Mouse (Mus musculus) kidney, postnatal 25 days (tissue): Measurements from ENCODE around the gene Tcea2.

Source experiments
- DNase-seq, 2 experiments: peaks; one replicate each; pipeline ENCODE4 v3.0.0; 2021; ENCODE audit warnings: mixed read lengths in 2 of 2

The Tcea2 gene

GRCm38 (mm10) chr2:181679951-181680715 lies at the start of gene Tcea2:
Gene Tcea2, plus strand, starts transcription at chr2:181680310.
- DNase-seq, result peak; percentile 70 to 92

GRCm38 (mm10) chr2:181632624-181633023 lies 47.5 kb upstream of the Tcea2 start:
- DNase-seq, result no peak

GRCm38 (mm10) chr2:181635865-181636264 lies 44.2 kb upstream of the Tcea2 start:
- DNase-seq, result no peak

DNA sequence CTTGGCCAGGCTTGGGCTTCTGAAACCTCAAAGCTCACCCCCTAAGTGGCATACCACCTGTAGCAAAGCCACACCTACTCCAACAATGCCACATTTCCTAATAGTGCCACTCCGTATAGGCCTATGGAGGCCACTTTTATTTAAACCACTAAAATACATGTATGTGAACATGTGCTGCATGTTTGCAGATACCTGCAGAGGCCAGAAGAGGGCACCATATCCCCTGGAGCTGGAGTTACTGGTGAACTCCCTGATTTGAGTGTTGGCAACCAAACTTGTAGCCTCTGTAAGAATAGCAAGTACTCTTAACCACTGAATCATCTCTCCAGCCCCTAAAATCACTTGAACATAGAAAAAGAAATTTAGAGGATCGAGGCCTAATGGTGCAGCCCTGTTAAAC lies 35.7 kb upstream of the Tcea2 start:
- peak; percentile 61 to 64 for DNase-seq

GRCm38 (mm10) chr2:181645666-181646065 lies 34.4 kb upstream of the Tcea2 start:
- no peak for DNase-seq

DNA sequence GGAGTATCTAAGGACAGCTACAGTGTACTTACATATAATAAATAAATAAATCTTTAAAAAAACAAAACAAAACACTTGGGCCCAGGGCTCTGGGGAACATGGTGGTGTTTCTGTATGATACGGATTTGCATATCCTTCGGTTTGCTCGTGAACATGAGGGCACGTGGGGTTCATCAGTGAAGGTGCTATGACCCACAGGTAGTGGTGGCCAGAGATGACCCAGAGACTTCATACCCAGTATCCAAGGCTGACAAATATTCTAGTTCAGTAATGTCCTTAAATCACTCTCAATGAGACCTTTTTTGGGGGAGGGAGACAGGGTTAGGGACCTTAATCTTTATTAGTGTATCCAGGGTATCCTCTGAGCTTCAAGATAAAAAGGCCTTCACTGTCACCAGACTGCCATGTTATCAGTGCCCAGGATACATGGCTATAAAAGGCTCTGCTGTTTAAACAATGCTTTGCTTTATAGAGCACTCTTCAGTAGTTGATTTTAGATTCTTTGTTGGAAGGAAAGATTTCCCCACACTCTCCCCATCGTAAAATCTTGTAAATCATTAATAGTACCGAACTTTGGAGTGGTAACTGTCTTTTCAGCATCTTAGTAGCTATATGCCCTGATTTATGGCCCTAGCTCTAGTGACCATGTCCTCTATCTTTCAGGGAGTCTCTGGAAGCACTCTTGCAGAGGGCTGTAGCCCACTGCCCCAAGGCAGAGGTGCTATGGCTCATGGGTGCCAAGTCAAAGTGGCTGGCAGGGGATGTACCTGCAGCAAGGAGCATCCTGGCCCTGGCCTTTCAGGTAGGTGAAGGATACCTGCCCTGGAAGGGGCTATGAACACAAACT lies 33.3 kb upstream of the Tcea2 start:
- DNase-seq, result no peak

DNA sequence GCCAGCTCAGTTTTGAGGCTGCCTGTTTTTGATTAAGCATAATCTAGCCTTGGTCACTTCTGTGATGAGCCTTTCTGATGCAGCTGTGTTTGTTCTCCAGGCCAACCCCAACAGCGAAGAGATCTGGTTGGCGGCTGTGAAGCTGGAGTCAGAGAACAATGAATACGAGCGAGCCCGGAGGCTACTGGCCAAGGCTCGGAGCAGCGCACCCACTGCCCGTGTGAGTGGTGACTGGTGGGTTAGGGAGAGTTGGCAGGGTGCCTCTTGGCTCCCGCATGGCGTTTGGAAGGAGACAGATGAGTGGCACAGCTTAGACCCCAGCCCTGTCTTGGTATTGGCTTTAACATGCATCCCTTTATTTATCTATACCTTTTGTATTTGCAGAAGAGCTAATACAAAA lies 31.2 kb upstream of the Tcea2 start:
- DNase-seq, result no peak

DNA sequence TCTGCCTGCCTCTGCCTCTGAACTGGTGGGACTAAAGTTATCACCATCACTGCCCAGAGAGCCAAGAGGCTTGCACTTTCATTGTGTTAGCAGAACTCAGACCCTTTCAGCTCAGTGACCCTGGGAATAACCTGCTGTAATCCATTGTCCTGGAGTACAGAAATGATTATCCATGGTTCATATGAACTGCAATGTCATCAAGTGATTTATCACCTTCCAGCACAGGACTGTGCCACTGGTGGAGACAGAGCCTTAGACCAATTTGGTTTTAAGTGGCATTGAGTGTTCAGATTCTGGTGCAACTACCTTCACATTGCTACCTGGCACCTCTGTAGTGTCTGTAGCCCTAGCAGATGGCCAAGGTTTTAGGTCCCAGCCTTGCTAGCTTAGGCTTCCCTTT lies 27.0 kb upstream of the Tcea2 start:
- no peak for DNase-seq

GRCm38 (mm10) chr2:181653523-181653922 lies 26.6 kb upstream of the Tcea2 start:
- no peak for DNase-seq

DNA sequence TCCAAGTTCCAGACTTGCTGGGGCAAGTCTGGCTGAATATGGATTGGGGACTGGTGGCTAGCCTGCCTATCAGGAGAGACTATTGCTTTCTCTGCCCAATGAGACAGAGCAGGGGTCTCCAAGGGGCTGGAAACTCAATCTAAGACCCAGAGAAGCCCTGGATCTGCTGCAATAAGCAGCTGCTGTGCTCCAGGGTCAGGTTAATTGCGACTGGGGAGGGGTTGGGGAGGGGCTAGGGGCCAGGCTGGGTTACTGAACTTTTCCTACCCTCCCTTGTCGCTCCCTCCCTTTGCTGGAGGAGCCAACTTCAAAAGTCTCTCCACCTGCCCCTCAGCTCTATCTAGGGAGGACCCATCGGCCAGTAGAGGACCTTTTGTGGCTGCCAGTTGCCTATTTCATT lies 23.4 kb upstream of the Tcea2 start, which contains the start of gene Gm29797:
Gene Gm29797 (plus strand): TSS at position 301 of the 400 bp plus-strand sequence.
- no peak for DNase-seq

DNA sequence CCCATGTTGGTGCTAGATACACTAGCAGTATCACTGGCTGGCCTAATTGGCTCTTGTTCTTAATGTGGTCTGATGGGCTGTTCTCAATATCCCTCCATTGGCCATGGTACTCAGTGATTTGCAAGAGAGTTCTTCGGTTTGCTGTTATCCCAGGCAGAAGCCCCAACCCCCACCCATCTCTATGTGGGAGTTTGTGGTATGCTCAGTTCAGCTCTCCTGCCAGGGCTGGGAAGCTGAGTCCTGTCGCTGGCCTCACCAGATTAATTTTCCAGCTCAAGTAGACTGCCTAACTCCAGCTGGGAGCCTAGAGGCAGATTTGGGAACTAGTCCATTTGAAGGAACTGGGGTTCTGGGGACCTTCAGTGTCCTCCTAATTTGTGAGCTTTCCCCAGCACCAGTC lies 22.7 kb upstream of the Tcea2 start:
- DNase-seq, result no peak

DNA sequence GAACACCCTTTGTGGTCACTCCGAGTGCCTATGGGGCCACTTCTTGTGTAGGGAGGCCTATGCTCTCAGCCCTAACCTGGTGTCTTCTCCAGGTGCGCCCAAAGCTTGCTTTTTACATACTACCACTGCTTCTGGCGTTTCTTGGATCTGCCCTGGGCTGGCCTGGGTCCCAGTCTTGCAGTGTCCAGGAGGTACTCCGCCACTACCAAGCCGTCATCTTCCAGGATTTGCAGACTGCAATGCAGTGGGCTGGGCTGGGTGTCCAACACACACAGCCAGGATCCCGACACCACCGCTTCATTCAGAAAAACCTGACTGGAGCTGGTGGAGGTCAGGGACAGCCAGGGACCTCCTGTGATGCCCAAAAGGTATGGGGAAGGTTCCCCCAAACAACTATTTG lies 21.6 kb upstream of the Tcea2 start:
- DNase-seq, result no peak

GRCm38 (mm10) chr2:181658930-181659555 lies 21.1 kb upstream of the Tcea2 start:
- peak; percentile 79 to 83 for DNase-seq

DNA sequence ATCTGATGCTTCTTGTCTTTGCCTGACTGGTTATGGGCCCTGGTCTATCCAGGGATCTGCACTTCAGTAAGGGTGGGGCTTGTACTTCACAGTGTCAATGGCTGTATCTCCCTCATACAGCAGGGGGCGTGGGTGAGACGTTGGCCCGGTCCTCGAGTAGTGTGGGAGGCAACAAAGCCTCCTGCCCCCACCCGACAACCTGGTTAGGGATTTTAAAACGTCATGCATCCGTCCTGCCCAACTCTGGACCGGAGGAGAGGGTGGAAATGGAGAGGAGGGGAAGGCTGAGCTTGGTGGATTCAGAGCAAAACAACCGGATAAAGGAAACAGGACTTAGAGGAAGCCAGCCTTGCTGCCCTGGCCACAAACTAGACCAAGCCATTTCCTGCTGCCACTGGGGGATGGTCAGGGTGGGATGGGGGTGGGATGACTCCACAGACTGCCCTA lies 20.5 kb upstream of the Tcea2 start:
- peak; percentile 91 to 92 for DNase-seq

DNA sequence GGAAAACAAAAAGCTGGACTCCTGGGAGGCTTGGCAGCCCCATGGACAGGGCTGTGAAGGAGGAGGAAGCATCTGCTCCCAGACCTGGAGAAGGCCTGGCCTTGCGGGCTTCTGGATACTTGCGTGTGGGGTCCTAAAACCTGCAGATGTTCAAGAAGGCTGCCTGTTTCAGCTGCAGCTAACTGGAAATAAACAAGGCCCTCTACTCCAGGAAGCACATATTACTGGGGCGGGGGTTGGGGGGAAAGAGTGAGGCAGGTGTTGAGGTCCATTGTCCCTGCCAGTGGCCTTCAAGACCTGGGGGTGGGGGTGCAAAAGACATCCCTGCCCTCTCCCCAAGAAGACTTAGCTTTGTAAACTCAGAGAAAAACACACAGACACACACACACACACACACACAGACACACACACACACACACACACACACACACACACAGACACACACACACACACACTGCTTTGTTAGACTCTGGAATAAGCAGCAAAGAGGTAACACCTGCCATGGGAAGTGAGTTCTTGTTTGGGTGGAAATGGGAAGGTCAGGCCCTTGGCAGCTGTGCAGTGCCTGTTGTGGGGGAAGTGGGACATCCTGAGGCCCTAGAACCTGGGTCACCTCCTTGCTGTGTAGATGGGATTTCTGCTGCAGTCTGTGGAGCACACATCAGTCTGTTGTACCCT lies 17.4 kb upstream of the Tcea2 start:
- DNase-seq, result peak; percentile 58 to 83

GRCm38 (mm10) chr2:181663298-181663630 lies 16.8 kb upstream of the Tcea2 start:
- DNase-seq, result peak; percentile 70 to 90

DNA sequence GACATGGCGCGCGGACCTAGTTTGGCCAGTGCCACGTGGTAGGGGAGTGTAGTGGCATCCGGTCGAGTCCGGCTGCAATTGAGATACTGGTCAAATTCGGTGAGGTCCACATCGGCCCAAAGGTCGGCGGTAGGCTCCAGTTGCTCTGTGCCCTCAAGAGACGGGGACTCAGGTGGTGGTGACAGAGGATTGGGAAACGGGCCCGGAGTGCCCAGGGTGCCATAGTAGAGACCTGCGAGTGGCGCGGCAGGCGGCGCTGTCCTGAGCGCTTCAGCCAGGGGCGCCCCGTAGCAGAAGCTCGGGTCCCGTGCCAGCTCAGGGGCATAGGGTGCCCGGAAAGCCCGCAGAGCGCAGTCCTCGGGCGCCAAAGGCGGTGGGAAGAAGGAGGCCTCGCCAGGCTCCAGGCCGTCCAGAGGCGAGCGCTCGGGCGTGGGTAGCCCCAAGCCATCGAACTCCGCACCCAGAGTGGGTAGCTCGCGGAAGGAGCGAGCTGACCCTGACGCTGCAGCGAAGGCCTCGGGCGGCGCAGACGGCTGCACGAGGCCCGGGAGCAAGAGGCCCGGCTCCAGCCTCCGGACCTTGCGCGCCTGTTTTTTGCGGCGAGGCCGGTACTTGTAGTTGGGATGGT lies 9.7 kb upstream of the Tcea2 start:
- peak; percentile 35 to 52 for DNase-seq

- DNase-seq, result peak in 1 of 2 experiments; percentile 25
These were observed 9.2 kb upstream of the Tcea2 start for GRCm38 (mm10) chr2:181670913-181671311.

- DNase-seq, result peak; percentile 79 to 87
These were observed 8.8 kb upstream of the Tcea2 start, which contains the start of gene Sox18 for GRCm38 (mm10) chr2:181671326-181671725. Gene Sox18, minus strand, starts transcription at chr2:181671640.

DNA sequence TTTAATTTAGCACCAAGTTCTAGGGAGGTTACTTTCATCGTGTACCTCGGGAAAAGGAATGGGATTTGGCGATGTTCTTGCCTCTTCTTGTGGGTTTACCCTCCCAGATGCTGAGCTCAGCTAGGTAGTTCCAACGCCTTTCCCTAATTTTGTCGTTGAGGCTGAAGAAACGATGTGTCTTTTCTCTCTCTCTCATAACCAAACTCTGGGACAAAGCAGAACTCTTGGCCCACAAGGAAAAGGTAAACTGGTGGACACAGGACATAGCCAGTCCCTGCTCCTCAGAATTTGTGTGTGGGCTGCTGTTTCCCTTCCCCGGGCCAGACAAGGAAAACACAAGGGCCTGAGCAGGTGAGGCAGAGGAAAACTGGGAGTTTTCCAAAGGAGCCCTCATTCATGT lies 8.1 kb upstream of the Tcea2 start:
- DNase-seq, result no peak

DNA sequence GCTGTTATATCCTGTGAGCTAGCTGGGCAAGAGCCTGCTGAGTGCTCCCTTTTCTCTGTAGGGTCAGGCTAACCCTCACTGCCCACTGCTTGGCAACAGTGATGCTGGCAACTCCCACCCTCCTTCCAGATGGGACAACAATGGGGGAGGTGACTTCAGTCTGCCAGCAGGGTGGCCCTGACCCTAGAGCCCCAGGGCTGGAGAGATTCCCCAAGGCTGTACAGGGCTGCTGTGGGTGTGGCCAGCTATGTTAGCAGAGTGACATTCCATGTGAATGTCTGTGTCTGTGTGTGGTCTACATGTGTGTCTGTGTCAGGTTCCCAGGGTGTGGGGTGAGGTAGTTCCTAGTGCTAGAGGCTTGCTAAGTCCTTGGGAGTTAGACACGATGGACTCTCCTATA lies 6.6 kb upstream of the Tcea2 start:
- DNase-seq, result peak in 1 of 2 experiments; percentile 48

DNA sequence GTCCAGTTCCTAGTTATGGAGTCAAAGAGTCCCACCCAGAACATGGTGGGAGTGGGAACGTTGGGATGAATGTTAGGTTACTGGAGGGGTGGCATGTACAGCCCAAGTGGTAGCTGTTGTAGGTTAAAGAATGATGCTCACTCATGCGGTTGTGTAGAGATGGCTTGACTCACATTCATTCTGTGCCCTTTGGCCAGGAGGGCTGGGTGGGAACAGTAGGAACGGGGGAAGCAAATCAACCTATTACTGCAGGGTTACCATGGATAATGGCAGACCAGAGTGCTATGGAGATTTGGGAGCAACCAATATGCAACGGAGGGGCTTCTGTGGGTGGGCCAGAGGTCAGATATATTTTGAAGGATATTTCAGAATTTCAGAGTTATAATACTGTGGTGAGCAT lies 5.2 kb upstream of the Tcea2 start:
- DNase-seq, result peak in 1 of 2 experiments; percentile 19
